Mouse (Mus musculus) embryonic facial prominence, embryonic 11.5 days (tissue): ENCODE data around the gene Kdm4c. TPM values are rescaled to one million over a fixed set of nuclear protein-coding genes. Genes with fewer than 3 reads are reported as not detected.
A peak's percentile ranks its signal among the peaks of the same experiment; 100 is the strongest.
"Not testable (repeated sequence)": the region's sequence is repeated elsewhere in the genome, so short reads cannot be mapped to it uniquely, and the experiment has no call there.

ENCODE experiments used
- ATAC-seq: fragments of 200-750 bp; cut with Nextera tagmentation; replicated peaks from 2 replicates; pipeline ENCODE4 v1.8.0; 2017; ENCODE audit warnings: low read depth; ENCODE audit not compliant: insufficient number of reproducible peaks, low FRiP score, low TSS enrichment
- DNase-seq: peaks from one replicate; pipeline ENCODE4 v3.0.0-alpha.2; 2015; ENCODE audit warnings: low spot score
- H3K27ac ChIP-seq: fragments of 300-500 bp; sonication (generic); replicated peaks from 2 replicates; pipeline ENCODE4 v1.5.1; 2014; ENCODE audit warnings: mild to moderate bottlenecking, low read depth, low read length, control low read depth
- H3K27me3 ChIP-seq: fragments of 300-500 bp; sonication (generic); 2 replicates; pipeline ENCODE4 v1.6.1; 2014; ENCODE audit warnings: mild to moderate bottlenecking, low read length, moderate library complexity, mixed read lengths; ENCODE audit not compliant: control insufficient read depth, insufficient read depth
- H3K36me3 ChIP-seq: fragments of 300-500 bp; sonication (generic); replicated peaks from 2 replicates; pipeline ENCODE4 v1.6.1; 2014; ENCODE audit warnings: low read depth, mild to moderate bottlenecking, low read length, moderate library complexity, mixed read lengths; ENCODE audit not compliant: control insufficient read depth, insufficient read depth
- H3K4me1 ChIP-seq: fragments of 300-500 bp; sonication (generic); 2 replicates; pipeline ENCODE4 v1.6.1; 2014; ENCODE audit warnings: low read length, mixed read lengths; ENCODE audit not compliant: control insufficient read depth, insufficient read depth
- H3K4me2 ChIP-seq: fragments of 300-500 bp; sonication (generic); 2 replicates; pipeline ENCODE4 v1.6.1; 2014; ENCODE audit warnings: low read depth, mild to moderate bottlenecking, control low read depth, low read length, moderate library complexity
- H3K4me3 ChIP-seq: fragments of 300-500 bp; sonication (generic); 2 replicates; pipeline ENCODE4 v1.5.1; 2014; ENCODE audit warnings: low read depth, low read length, control low read depth
- H3K9ac ChIP-seq: fragments of 300-500 bp; sonication (generic); replicated peaks from 2 replicates; pipeline ENCODE4 v1.6.1; 2014; ENCODE audit warnings: mild to moderate bottlenecking, control low read depth, low read length
- H3K9me3 ChIP-seq: fragments of 300-500 bp; sonication (generic); replicated peaks from 2 replicates; pipeline ENCODE4 v1.6.1; 2016; ENCODE audit warnings: mild to moderate bottlenecking, low read length, inconsistent platforms, mixed read lengths; ENCODE audit not compliant: control insufficient read depth
- WGBS: fragments of 180-500 bp; shearing (Covaris S2); extraction: QIAGEN DNeasy Blood & Tissue Kit; methylation state at CpG from one replicate; pipeline ENCODE4 v1.1.7; 2014; 5-methylcytosine and 5-hydroxymethylcytosine counted together
- polyA plus RNA-seq: library from polyadenylated mRNA; unstranded; fragments of >200 nt; fragmentation: Nextera tagmentation; extraction: Ambion mirVana; gene quantifications from 2 replicates; pipeline ENCODE4 v1.2.1, GENCODE M21; 2014

The Kdm4c gene
- polyA plus RNA-seq = 12.7 and 12.9 TPM in 2 replicates

GRCm38 (mm10) chr4:74242176-74242575 is at the start of gene Kdm4c:
Gene Kdm4c (plus strand): TSS chr4:74242497.
- no peaks in the 10 kb centered on the region for H3K27me3 ChIP-seq
- 83% methylated on average over 1 of the region's 1 CpGs for WGBS

GRCm38 (mm10) chr4:74201281-74201811 is 41.0 kb upstream of the Kdm4c start:
- DNase-seq (no peak), ATAC-seq (no peak)
- Histone ChIP-seq H3K4me2 (no peak overlapping the region), H3K9me3 (no peaks in the 10 kb centered on the region), H3K27ac (no peak overlapping the region), H3K4me3 (no peak overlapping the region), H3K27me3 (no peaks in the 10 kb centered on the region), H3K36me3 (no peaks in the 10 kb centered on the region), H3K9ac (no peak overlapping the region), H3K4me1 (no peaks in the 10 kb centered on the region)

More at GRCm38 (mm10) chr4:74242176-74242575, at the start of gene Kdm4c:
- no peak for ATAC-seq
- Histone ChIP-seq H3K27ac (no peak within 1 kb of the TSS), H3K4me2 (no peak within 1 kb of the TSS), H3K4me1 (no peaks in the 10 kb centered on the region), H3K36me3 (no peaks in the 10 kb centered on the region), H3K9me3 (no peaks in the 10 kb centered on the region), H3K9ac (no peak within 1 kb of the TSS), H3K4me3 (no peak within 1 kb of the TSS)
- no peak for DNase-seq

DNA sequence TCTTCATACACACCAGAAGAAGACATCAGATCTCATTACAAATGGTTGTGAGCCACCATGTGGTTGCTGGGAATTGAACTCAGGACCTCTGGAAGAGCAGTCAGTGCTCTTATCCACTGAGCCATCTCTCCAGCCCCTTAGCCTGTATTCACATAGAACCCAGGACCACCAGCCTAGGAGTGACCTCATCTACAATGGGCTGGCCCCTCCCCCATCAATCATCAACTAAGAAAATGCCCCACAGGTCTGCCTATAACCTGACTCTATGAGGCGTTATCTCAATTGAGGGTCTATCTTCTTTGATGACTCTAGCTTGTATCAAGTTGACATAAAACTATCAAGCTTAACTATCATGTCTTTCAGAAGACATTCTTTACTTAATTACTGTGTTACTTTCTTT is 20.5 kb upstream of the Kdm4c start:
- not testable (repeated sequence) for DNase-seq

DNA sequence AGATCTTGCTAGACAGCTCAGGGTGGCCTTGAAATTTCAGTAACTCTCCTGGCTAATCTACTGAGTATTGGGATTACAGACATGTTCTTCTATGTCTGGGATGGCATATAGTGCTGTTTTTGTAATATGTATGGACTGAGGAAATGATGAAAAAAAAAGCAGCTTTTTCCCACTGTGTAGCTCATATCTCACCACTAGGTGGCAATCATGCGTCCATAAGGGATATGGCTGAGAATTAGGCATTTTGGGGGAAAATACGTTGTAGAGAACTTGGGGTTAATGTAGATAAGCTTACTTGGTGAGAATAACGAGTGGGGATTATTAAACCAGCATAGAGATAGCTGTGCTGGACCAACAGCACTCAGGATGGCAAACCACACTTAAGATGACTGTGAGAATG is 19.9 kb upstream of the Kdm4c start:
- 43% methylated on average over 3 of the region's 3 CpGs for WGBS
- no peak overlapping the region for H3K27ac ChIP-seq
- ATAC-seq = no peak

More for the DNA sequence above, 20.5 kb upstream of the Kdm4c start:
- H3K4me2 ChIP-seq, H3K36me3 ChIP-seq, H3K27me3 ChIP-seq, H3K9ac ChIP-seq, H3K4me1 ChIP-seq, H3K4me3 ChIP-seq, H3K9me3 ChIP-seq, H3K27ac ChIP-seq, ATAC-seq: not testable (repeated sequence)
- 91% methylated on average over 1 of the region's 1 CpGs for WGBS

GRCm38 (mm10) chr4:74224210-74224609 is 18.1 kb upstream of the Kdm4c start:
- Histone ChIP-seq H3K4me1 (no peaks in the 10 kb centered on the region), H3K9ac (no peak overlapping the region), H3K4me3 (no peak overlapping the region), H3K9me3 (no peaks in the 10 kb centered on the region), H3K4me2 (no peak overlapping the region), H3K36me3 (no peaks in the 10 kb centered on the region), H3K27me3 (no peaks in the 10 kb centered on the region), H3K27ac (no peak overlapping the region)
- WGBS = 77% methylated on average over 2 of the region's 2 CpGs
- ATAC-seq (no peak), DNase-seq (no peak)

More for the DNA sequence above, 19.9 kb upstream of the Kdm4c start:
- H3K27me3 ChIP-seq = no peaks in the 10 kb centered on the region
- no peaks in the 10 kb centered on the region for H3K36me3 ChIP-seq
- no peaks in the 10 kb centered on the region for H3K9me3 ChIP-seq
- H3K4me1 ChIP-seq = no peaks in the 10 kb centered on the region
- peak; percentile 41 for DNase-seq
- H3K9ac ChIP-seq = no peak overlapping the region
- no peak overlapping the region for H3K4me3 ChIP-seq
- H3K4me2 ChIP-seq = no peak overlapping the region

- H3K27ac ChIP-seq = no peak overlapping the region
- no peak for ATAC-seq
- no peak overlapping the region for H3K9ac ChIP-seq
- no peak for DNase-seq
- no peaks in the 10 kb centered on the region for H3K27me3 ChIP-seq
- H3K4me1 ChIP-seq = no peaks in the 10 kb centered on the region
- no peak overlapping the region for H3K4me2 ChIP-seq
- H3K36me3 ChIP-seq = no peaks in the 10 kb centered on the region
- no peaks in the 10 kb centered on the region for H3K9me3 ChIP-seq
- WGBS = 82% methylated on average over 4 of the region's 4 CpGs
- no peak overlapping the region for H3K4me3 ChIP-seq
Observed at GRCm38 (mm10) chr4:74230994-74231393, 11.3 kb upstream of the Kdm4c start.

DNA sequence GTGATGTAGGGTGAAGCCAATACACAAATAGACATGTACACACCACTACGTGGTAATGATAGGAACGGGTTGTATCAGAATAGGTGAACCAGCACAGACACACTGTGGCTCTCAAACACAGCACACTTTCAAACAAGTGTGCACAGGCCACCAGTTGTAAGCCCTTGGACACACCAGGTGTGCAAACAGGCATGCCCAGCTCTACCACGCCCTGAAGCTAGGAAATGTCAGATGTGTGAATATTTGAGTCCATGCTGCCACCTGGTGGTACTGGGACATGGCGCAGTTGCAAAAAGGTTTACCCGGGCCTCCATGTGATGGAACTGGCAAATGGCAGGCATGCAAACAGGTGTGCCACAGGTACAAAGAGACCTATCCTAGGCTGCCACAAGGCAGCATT is 10.9 kb upstream of the Kdm4c start:
- Histone ChIP-seq H3K36me3 (no peaks in the 10 kb centered on the region), H3K9me3 (no peaks in the 10 kb centered on the region), H3K27ac (no peak overlapping the region), H3K27me3 (no peaks in the 10 kb centered on the region), H3K4me2 (no peak overlapping the region), H3K4me1 (no peaks in the 10 kb centered on the region), H3K9ac (no peak overlapping the region), H3K4me3 (no peak overlapping the region)
- DNase-seq (peak; percentile 66), ATAC-seq (0 out of 2 replicates have a peak, but pooled peaks have one; percentile 40)
- 65% methylated on average over 5 of the region's 5 CpGs for WGBS

GRCm38 (mm10) chr4:74233534-74233933 is 8.8 kb upstream of the Kdm4c start:
- no peaks in the 10 kb centered on the region for H3K9me3 ChIP-seq
- H3K36me3 ChIP-seq = no peaks in the 10 kb centered on the region
- WGBS = 80% methylated on average over 3 of the region's 3 CpGs
- H3K4me2 ChIP-seq = no peak overlapping the region
- H3K9ac ChIP-seq = no peak overlapping the region
- no peak for ATAC-seq
- H3K27ac ChIP-seq = no peak overlapping the region
- no peaks in the 10 kb centered on the region for H3K4me1 ChIP-seq
- DNase-seq = no peak
- no peak overlapping the region for H3K4me3 ChIP-seq
- no peaks in the 10 kb centered on the region for H3K27me3 ChIP-seq
